Mouse (Mus musculus): Measurements from ENCODE around the gene Rasl11a.
"Not testable (repeated sequence)": the region's sequence is repeated elsewhere in the genome, so short reads cannot be mapped to it uniquely, and the experiment has no call there.

The Rasl11a gene

GRCm38 (mm10) chr5:146893478-146894182, 48.8 kb downstream of the Rasl11a start:
- DNase-seq, result no peak

- not testable (repeated sequence) for DNase-seq
Measured at GRCm38 (mm10) chr5:146895667-146896066, 50.8 kb downstream of the Rasl11a start.

GRCm38 (mm10) chr5:146896973-146897372, 52.1 kb downstream of the Rasl11a start:
- DNase-seq, result no peak
